Mouse (Mus musculus) ovary, postnatal 10 days (tissue): Measurements from ENCODE around the gene Zfp870.
A peak's percentile ranks its signal among the peaks of the same experiment; 100 is the strongest.

Experiments
- DNase-seq: peaks from one replicate; pipeline ENCODE4 v3.0.0; 2022; ENCODE audit warnings: low spot score

Gene Zfp870

GRCm38 (mm10) chr17:32891239-32892180, at the start of gene Zfp870:
Gene Zfp870 (minus strand): TSS chr17:32891642.
- peak; percentile 75 for DNase-seq

- no peak for DNase-seq
Measured at GRCm38 (mm10) chr17:32939831-32940230, 48.4 kb upstream of the Zfp870 start.

GRCm38 (mm10) chr17:32927803-32928202, 36.4 kb upstream of the Zfp870 start:
- DNase-seq: no peak

GRCm38 (mm10) chr17:32924658-32925312, 33.3 kb upstream of the Zfp870 start:
- DNase-seq: peak; percentile 4

GRCm38 (mm10) chr17:32923681-32924080, 32.2 kb upstream of the Zfp870 start:
- DNase-seq: no peak

GRCm38 (mm10) chr17:32919123-32919522, 27.7 kb upstream of the Zfp870 start:
- DNase-seq: no peak

- DNase-seq: no peak
Measured at GRCm38 (mm10) chr17:32917131-32917530, 25.7 kb upstream of the Zfp870 start, which contains the start of gene Cyp4f14. Gene Cyp4f14 (minus strand): TSS chr17:32917342.

GRCm38 (mm10) chr17:32916075-32916474, 24.6 kb upstream of the Zfp870 start:
- no peak for DNase-seq

- DNase-seq: no peak
Measured at GRCm38 (mm10) chr17:32906172-32906571, 14.7 kb upstream of the Zfp870 start.

- DNase-seq: no peak
Measured at GRCm38 (mm10) chr17:32905239-32905638, 13.8 kb upstream of the Zfp870 start.

GRCm38 (mm10) chr17:32904414-32904813, 13.0 kb upstream of the Zfp870 start:
- DNase-seq: no peak

- no peak for DNase-seq
Measured at GRCm38 (mm10) chr17:32901751-32902525, 10.5 kb upstream of the Zfp870 start.

GRCm38 (mm10) chr17:32895421-32895820, 4.0 kb upstream of the Zfp870 start:
- DNase-seq: no peak

- no peak for DNase-seq
Measured at GRCm38 (mm10) chr17:32893901-32894300, 2.5 kb upstream of the Zfp870 start.

GRCm38 (mm10) chr17:32890852-32891238, 597 bp downstream of the Zfp870 start:
- DNase-seq: no peak

- no peak for DNase-seq
Measured at GRCm38 (mm10) chr17:32889611-32890010, 1.8 kb downstream of the Zfp870 start.

GRCm38 (mm10) chr17:32880320-32881218, 10.9 kb downstream of the Zfp870 start:
- DNase-seq: no peak

GRCm38 (mm10) chr17:32878773-32879172, 12.7 kb downstream of the Zfp870 start:
- no peak for DNase-seq

- DNase-seq: no peak
Measured at GRCm38 (mm10) chr17:32877471-32878171, 13.8 kb downstream of the Zfp870 start.

GRCm38 (mm10) chr17:32872696-32873095, 18.7 kb downstream of the Zfp870 start:
- no peak for DNase-seq

- no peak for DNase-seq
Measured at GRCm38 (mm10) chr17:32872091-32872490, 19.4 kb downstream of the Zfp870 start.
